Mouse (Mus musculus): ENCODE results near the gene Rbm14. TPM values are rescaled to one million over a fixed set of nuclear protein-coding genes. Genes with fewer than 3 reads are reported as not detected.

Rbm14 gene
- total RNA-seq, 2 experiments from 2014 or later: 18.6 to 22.5 TPM

Other genes with a start within 250 kb of the Rbm14 start
- gene Lrfn4, start 196.0 kb downstream of the Rbm14 start, total RNA-seq (2021): 1 to 10 TPM; 5.1 to 7.1 TPM
- 10 to 100 TPM in 1 of 2 experiments, 1 to 10 TPM in 1; 8.8 to 10.1 TPM for gene Rce1, start 186.0 kb downstream of the Rbm14 start, total RNA-seq (2021)
- gene Gm960, start 113.0 kb downstream of the Rbm14 start, total RNA-seq (2021): 1 to 10 TPM in 1 of 2 experiments, under 1 TPM in 1; 0.20 to 1.0 TPM
- 1 to 10 TPM in 1 of 2 experiments, under 1 TPM in 1; 0.96 to 1.1 TPM for gene Sptbn2, start 100.5 kb downstream of the Rbm14 start, total RNA-seq (2021)
- 1 to 10 TPM; 2.5 to 4.6 TPM for gene Rbm4b, start 55.1 kb downstream of the Rbm14 start, total RNA-seq (2021)
- 10 to 100 TPM; 44.8 to 46.5 TPM for gene Rbm4, start 17.7 kb downstream of the Rbm14 start, total RNA-seq (2021)
- gene Gm21992, start within 50 bp of the Rbm14 start, total RNA-seq (2021): 10 to 100 TPM; 10.9 to 11.6 TPM
- 10 to 100 TPM; 31.4 to 33.1 TPM for gene Ccs, start 27.7 kb upstream of the Rbm14 start, total RNA-seq (2021)
- not detected for gene Ccdc87, start 27.7 kb upstream of the Rbm14 start, total RNA-seq (2021)
- gene Ctsf, start 43.5 kb upstream of the Rbm14 start, total RNA-seq (2021): 10 to 100 TPM; 32.9 to 35.6 TPM
- gene Actn3, start 66.3 kb upstream of the Rbm14 start, total RNA-seq (2021): 1,000 to 10,000 TPM; 4,231 to 4,587 TPM
- 1 to 10 TPM; 4.5 to 5.3 TPM for gene Zdhhc24, start 67.0 kb upstream of the Rbm14 start, total RNA-seq (2021)
- 1 to 10 TPM; 1.9 to 2.9 TPM for gene Bbs1, start 95.0 kb upstream of the Rbm14 start, total RNA-seq (2021)
- gene Dpp3, start 116.7 kb upstream of the Rbm14 start, total RNA-seq (2021): 10 to 100 TPM; 32.1 to 33.8 TPM
- gene Peli3, start 131.5 kb upstream of the Rbm14 start, total RNA-seq (2021): 1 to 10 TPM in 1 of 2 experiments, under 1 TPM in 1; 0.68 to 1.4 TPM
- 10 to 100 TPM; 48.6 to 56.1 TPM for gene Mrpl11, start 150.5 kb upstream of the Rbm14 start, total RNA-seq (2021)
- under 1 TPM in 1 of 2 experiments, not detected in 1; 0.12 TPM for gene Npas4, start 178.7 kb upstream of the Rbm14 start, total RNA-seq (2021)
- 1 to 10 TPM; 4.0 to 7.3 TPM for gene Slc29a2, start 212.2 kb upstream of the Rbm14 start, total RNA-seq (2021)
- 10 to 100 TPM; 21.5 to 21.9 TPM for gene B4gat1, start 227.2 kb upstream of the Rbm14 start, total RNA-seq (2021)
- 1 to 10 TPM in 1 of 2 experiments, under 1 TPM in 1; 0.84 to 1.3 TPM for gene AC124502.3, start 227.3 kb upstream of the Rbm14 start, total RNA-seq (2021)
- 10 to 100 TPM; 14.3 to 15.5 TPM for gene Brms1, start 229.7 kb upstream of the Rbm14 start, total RNA-seq (2021)
- gene Rin1, start 238.8 kb upstream of the Rbm14 start, total RNA-seq (2021): 1 to 10 TPM; 1.5 to 1.8 TPM